Mouse (Mus musculus) ovary, adult 10 weeks (tissue): ENCODE measurements around the gene Elovl6. TPM values are rescaled to one million over a fixed set of nuclear protein-coding genes. Genes with fewer than 3 reads are reported as not detected.

ENCODE experiments used
- polyA plus RNA-seq: library from polyadenylated mRNA; stranded (reverse); fragments of 350-450 nt; fragmentation: Illumina TruSeq; extraction: RNeasy Lipid Tissue Mini Kit (QIAGEN cat#74804); gene quantifications from one replicate; pipeline ENCODE4 v1.2.3, GENCODE M21; 2014

Elovl6 gene
- polyA plus RNA-seq, result 115 TPM

DNA sequence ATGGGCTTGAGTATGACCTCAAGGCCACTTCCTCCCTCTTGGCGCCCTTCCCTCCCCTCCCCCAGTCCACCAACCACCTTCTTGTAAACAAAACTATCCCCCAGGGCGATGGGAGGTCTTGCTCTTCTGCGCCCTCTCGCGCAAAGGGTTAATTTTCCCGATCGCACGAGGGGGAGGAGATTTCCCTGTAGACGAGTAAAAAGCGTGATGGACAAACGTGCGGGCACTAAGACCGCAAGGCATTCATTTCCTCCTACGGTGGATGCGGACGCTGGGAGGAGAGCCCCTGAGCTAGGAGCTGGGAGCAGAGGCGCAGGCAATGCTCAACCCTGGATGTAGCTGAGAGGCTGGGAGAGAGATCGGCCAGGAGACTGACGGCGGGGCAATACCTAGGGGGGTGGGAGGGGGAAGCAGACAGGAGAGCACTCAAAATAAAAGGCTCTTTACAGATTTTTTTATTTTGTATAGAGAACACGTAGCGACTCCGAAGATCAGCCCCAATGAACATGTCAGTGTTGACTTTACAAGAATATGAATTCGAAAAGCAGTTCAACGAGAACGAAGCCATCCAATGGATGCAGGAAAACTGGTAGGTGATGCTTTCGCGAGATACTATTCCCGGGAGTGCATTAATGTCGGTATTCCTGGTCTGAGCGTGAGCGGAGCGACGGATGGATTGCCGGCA is at the start of gene Elovl6:
Elovl6 (plus strand) TSS at position 176 of the 685 bp plus-strand sequence.

Other genes starting within 250 kb of the Elovl6 start
- gene Enpep, start 199.6 kb upstream of the Elovl6 start, polyA plus RNA-seq, result 50.1 TPM
- gene Egf, start 223.0 kb downstream of the Elovl6 start, polyA plus RNA-seq, result 1.7 TPM